Mouse (Mus musculus): Measurements from ENCODE around the gene Sell. TPM values are rescaled to one million over a fixed set of nuclear protein-coding genes. Genes with fewer than 3 reads are reported as not detected.

The Sell gene
- polyA plus RNA-seq, 1 experiment = 0.15 TPM

DNA sequence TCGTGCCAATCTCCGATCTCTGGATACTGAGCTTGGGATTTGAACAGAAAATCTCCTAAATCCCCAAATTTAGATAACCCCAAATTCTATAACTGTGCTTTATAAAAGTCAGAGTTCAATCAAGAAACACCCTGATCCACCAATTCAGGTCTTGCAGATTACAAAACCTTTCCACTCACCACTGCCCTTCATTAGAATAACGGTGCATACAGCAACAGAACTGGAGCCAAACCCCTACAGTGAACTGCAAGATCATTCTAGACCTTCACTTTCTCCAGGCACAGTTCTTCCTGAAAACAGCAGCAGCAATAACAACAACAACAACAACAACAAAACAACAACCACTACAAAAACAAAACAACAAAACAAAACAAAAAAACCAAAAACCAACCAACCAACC lies 25.0 kb downstream of the Sell start:
- Histone ChIP-seq H3K4me3 (ENCODE audit: insufficient read depth, low read length) (no peak overlapping the region), H3K4me1 (ENCODE audit: control insufficient read depth, insufficient read depth, low read length) (no peaks in the 10 kb centered on the region), H3K27ac (ENCODE audit: insufficient read depth, low read length) (no peak overlapping the region)
- no peak for TF ChIP-seq CTCF (IDR thresholded peaks at IDR 0.05; ENCODE audit: extremely low read depth, insufficient read depth, low read length)
- no peak for TF ChIP-seq POLR2A (IDR thresholded peaks at IDR 0.05; ENCODE audit: extremely low read depth, insufficient read depth, low read length)

DNA sequence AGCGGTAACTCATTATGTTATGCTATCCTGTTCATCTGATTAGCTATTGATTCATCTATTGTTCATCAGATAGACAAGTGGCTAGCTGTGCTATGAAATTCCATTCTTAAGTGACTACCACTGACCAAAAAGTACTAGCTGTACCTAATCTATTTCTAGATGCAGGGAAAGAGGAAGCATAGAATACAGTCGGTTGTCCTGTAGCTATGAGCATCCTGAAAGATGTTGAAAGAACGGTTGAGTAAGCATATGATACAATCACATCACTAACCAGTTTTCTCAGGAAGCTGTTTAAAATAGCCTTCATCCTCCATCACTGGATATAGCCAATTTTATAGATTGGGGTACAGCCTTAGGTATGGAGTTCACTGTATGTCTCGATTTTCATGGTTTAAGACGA lies 26.1 kb downstream of the Sell start:
- Histone ChIP-seq H3K4me1 (ENCODE audit: control insufficient read depth, insufficient read depth, low read length) (no peaks in the 10 kb centered on the region), H3K27ac (ENCODE audit: insufficient read depth, low read length) (no peak overlapping the region), H3K4me3 (ENCODE audit: insufficient read depth, low read length) (no peak overlapping the region)
- TF ChIP-seq POLR2A (IDR thresholded peaks at IDR 0.05; ENCODE audit: extremely low read depth, insufficient read depth, low read length) (no peak), CTCF (IDR thresholded peaks at IDR 0.05; ENCODE audit: extremely low read depth, insufficient read depth, low read length) (no peak)

DNA sequence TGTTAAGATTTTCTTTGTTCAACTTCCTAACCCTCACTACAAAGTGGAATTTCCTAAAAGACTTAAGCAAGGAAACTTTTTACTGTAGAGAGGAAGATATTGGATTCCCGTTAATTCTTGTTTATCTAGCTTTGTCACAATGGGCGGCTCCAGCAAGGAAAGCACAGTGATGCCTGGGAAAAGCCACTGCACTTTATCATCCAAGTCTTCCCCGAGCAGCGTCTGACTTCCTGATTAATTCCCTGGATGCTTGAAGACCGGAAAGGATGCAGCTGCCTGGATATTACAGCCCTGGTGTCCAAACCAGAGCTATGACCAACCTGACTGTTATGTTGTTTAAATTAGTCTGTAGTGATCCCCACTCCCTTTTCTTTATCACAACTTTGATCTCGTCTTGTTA lies 35.0 kb downstream of the Sell start:
- H3K27ac ChIP-seq (ENCODE audit: insufficient read depth, low read length) = no peak overlapping the region
- H3K4me3 ChIP-seq (ENCODE audit: insufficient read depth, low read length) = no peak overlapping the region
- TF ChIP-seq POLR2A (IDR thresholded peaks at IDR 0.05; ENCODE audit: extremely low read depth, insufficient read depth, low read length) (no peak), CTCF (IDR thresholded peaks at IDR 0.05; ENCODE audit: extremely low read depth, insufficient read depth, low read length) (no peak)
- no peaks in the 10 kb centered on the region for H3K4me1 ChIP-seq (ENCODE audit: control insufficient read depth, insufficient read depth, low read length)

DNA sequence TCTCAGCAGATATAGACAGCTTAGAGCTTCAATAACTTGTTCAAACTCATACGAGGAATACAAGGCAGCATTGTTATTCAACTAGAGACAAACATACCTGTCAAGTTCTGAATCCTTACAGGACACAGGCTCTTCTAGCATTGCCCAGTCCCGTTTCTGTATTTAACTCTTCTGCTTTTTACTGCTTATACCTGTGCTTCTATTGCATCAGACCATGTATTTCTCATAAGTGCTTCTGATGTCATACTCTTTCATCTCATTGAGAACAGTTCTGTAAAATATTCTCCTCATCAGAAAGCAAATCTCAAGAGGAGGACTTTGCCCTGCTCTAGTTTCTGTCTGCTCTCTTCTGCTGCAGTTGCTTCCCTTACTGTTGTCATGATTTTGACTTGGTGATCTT lies 36.1 kb downstream of the Sell start:
- H3K4me3 ChIP-seq (ENCODE audit: insufficient read depth, low read length) = no peak overlapping the region
- no peak overlapping the region for H3K27ac ChIP-seq (ENCODE audit: insufficient read depth, low read length)
- H3K4me1 ChIP-seq (ENCODE audit: control insufficient read depth, insufficient read depth, low read length) = no peaks in the 10 kb centered on the region
- TF ChIP-seq CTCF (IDR thresholded peaks at IDR 0.05; ENCODE audit: extremely low read depth, insufficient read depth, low read length) (no peak), POLR2A (IDR thresholded peaks at IDR 0.05; ENCODE audit: extremely low read depth, insufficient read depth, low read length) (no peak)

DNA sequence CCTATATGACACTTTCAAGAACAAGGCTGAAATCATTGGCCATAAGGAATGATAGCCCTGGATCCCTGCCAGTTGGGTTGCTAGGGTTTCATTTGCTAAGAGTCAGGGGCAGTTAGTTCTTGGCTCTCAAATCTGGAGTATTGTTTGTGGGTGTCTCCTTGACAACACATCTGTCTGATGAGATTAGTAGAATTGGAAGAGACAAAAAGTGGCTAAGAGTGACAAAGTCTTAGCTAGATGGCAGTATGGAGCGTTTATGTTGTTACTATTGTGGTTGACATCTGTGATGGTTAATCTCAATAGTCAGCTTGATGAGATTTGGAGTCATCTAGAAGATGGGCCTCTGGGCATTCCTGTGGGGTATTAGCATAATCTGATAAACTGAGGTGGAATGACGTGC lies 36.6 kb downstream of the Sell start:
- TF ChIP-seq CTCF (IDR thresholded peaks at IDR 0.05; ENCODE audit: extremely low read depth, insufficient read depth, low read length) (no peak), POLR2A (IDR thresholded peaks at IDR 0.05; ENCODE audit: extremely low read depth, insufficient read depth, low read length) (no peak)
- H3K4me3 ChIP-seq (ENCODE audit: insufficient read depth, low read length) = no peak overlapping the region
- H3K27ac ChIP-seq (ENCODE audit: insufficient read depth, low read length) = no peak overlapping the region
- no peaks in the 10 kb centered on the region for H3K4me1 ChIP-seq (ENCODE audit: control insufficient read depth, insufficient read depth, low read length)

DNA sequence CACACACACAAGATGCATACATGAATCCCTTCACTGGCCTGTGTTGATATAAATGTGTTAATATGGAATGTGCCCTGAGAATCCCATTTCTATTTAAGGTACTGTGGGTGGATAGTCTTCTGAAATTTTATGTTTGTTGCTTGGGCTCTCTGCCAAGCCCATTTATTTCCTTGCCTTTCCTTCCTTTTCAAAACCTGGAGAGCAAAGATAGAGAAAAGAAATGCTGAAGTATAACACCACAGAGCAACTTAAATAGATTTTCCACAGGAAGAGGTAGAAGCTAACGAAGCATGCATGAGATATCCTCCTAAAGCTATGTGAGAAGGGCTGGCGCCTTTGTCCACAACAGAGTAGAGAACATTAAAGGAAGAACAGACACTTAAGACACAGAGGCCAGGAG lies 48.0 kb downstream of the Sell start:
- H3K4me3 ChIP-seq (ENCODE audit: insufficient read depth, low read length) = no peak overlapping the region
- peaks cover 1% of the 10 kb centered on the region; the same call in 1 of the 2 replicates for H3K4me1 ChIP-seq (ENCODE audit: control insufficient read depth, insufficient read depth, low read length)
- TF ChIP-seq POLR2A (IDR thresholded peaks at IDR 0.05; ENCODE audit: extremely low read depth, insufficient read depth, low read length) (no peak), CTCF (IDR thresholded peaks at IDR 0.05; ENCODE audit: extremely low read depth, insufficient read depth, low read length) (no peak)
- H3K27ac ChIP-seq (ENCODE audit: insufficient read depth, low read length) = no peak overlapping the region

DNA sequence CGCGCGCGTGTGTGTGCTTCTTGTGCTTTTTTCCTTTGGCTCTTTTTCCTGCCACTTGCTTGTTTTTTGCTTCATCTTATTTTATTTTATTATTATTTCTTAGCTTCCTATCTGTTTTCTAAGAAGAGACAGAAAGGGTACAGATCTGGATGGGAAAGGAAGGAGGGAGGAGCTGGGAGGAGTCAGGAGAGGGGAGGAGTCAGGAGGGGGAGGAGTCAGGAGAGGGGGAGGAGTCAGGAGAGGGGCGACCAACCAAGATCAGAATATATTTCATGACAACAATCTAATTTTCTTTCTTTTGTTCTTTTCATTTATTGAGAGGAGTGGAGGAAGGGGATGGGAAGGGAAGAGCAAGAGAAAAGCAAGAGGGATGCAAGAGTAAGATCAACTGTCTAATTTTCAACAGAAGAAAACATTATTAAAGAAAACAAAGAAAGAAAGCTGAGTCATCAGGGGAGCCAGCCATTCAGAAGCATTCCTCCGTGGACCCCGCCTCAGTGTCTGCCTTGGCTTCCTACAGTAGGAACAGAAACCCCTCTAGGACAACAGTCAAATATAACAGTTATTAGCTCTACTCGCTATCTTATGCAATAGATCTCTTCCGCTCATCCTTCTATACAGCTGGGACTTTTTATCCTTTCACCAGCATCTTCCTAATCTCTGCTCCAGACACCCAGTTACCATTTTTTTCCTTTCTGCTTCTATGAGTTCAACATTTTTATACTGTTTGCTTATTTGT lies 49.0 kb downstream of the Sell start:
- no peak for TF ChIP-seq CTCF (IDR thresholded peaks at IDR 0.05; ENCODE audit: extremely low read depth, insufficient read depth, low read length)
- no peak for TF ChIP-seq POLR2A (IDR thresholded peaks at IDR 0.05; ENCODE audit: extremely low read depth, insufficient read depth, low read length)
- Histone ChIP-seq H3K27ac (ENCODE audit: insufficient read depth, low read length) (no peak overlapping the region), H3K4me1 (ENCODE audit: control insufficient read depth, insufficient read depth, low read length) (peaks cover 1% of the 10 kb centered on the region; the same call in 1 of the 2 replicates), H3K4me3 (ENCODE audit: insufficient read depth, low read length) (no peak overlapping the region)

DNA sequence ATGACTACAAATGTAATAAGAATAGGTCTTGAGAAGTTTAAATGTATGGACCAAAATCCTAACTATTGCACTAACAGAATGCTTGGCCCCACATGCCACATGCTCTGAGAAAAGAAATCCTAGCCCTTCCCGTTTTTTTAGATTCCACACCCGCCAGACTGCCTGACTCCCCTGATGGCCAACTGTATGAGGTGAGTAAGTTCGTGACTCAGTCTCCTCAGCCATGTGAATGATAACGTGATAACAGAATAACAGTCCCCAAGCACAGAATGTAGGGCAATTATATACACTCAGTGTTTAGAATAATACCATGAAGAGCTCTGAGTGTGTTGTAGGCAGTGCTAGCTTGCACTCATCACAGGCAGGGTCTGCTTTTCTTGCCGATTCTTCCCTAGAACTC lies 52.5 kb downstream of the Sell start:
- Histone ChIP-seq H3K4me3 (ENCODE audit: insufficient read depth, low read length) (no peak overlapping the region), H3K27ac (ENCODE audit: insufficient read depth, low read length) (no peak overlapping the region), H3K4me1 (ENCODE audit: control insufficient read depth, insufficient read depth, low read length) (peaks cover 1% of the 10 kb centered on the region; the same call in 1 of the 2 replicates)
- no peak for TF ChIP-seq CTCF (IDR thresholded peaks at IDR 0.05; ENCODE audit: extremely low read depth, insufficient read depth, low read length)
- no peak for TF ChIP-seq POLR2A (IDR thresholded peaks at IDR 0.05; ENCODE audit: extremely low read depth, insufficient read depth, low read length)

DNA sequence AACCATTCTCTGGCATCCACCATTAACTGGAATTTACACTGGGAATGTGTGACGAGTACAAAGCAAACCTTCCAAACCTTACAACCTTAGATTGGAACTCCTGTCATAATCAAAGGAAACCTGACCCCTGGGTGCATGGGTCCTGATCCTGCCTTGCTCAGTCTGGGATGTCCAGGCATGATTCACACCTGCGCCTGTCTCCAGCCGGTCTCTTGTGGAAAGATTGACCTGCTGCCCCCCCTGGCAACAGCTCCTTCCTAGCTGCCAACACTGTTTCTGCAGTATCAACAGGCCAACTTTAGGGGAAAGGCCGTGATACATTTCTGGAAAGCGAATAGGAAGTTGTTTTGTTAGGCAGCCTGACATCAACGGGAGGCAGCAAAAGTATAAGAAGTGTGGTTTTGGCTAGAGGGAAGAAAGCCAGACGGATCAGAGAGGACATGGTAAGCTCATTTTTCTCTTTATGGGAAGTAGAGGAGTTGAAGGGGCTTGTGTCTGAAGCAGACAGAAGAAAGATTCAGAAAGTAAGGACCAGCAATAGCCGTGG lies 53.2 kb downstream of the Sell start, which contains the start of gene Selp:
Gene Selp, plus strand, starts transcription at position 318 of the 547 bp plus-strand sequence.
- H3K27ac ChIP-seq (ENCODE audit: insufficient read depth, low read length) = no peak within 1 kb of the TSS
- TF ChIP-seq POLR2A (IDR thresholded peaks at IDR 0.05; ENCODE audit: extremely low read depth, insufficient read depth, low read length) (no peak), CTCF (IDR thresholded peaks at IDR 0.05; ENCODE audit: extremely low read depth, insufficient read depth, low read length) (no peak)
- no peak within 1 kb of the TSS for H3K4me3 ChIP-seq (ENCODE audit: insufficient read depth, low read length)

DNA sequence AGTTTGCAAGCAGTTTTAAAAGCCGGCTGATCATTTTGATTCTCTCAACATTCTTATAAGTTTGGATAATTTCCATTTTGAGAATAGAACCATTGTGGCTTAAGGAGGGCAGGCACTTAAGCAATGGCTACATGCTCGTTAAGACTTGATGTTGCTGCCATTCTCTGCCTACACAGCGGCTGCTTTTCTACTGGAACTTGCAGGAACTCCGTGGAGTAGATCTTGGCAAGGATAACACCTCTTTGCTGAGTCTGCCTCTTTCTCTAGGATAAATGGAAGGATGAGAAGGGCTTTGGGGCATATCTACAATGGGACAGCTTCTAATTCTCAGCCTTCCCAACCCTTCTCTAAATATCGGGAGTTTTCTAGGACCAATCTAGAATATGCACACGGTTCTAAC lies 53.9 kb downstream of the Sell start:
- Histone ChIP-seq H3K4me1 (ENCODE audit: control insufficient read depth, insufficient read depth, low read length) (no peaks in the 10 kb centered on the region; the same call in 1 of the 2 replicates), H3K4me3 (ENCODE audit: insufficient read depth, low read length) (no peak overlapping the region), H3K27ac (ENCODE audit: insufficient read depth, low read length) (no peak overlapping the region)
- TF ChIP-seq CTCF (IDR thresholded peaks at IDR 0.05; ENCODE audit: extremely low read depth, insufficient read depth, low read length) (no peak), POLR2A (IDR thresholded peaks at IDR 0.05; ENCODE audit: extremely low read depth, insufficient read depth, low read length) (no peak)

More for the DNA sequence above, 53.2 kb downstream of the Sell start, which contains the start of gene Selp:
- H3K4me1 ChIP-seq (ENCODE audit: control insufficient read depth, insufficient read depth, low read length) = no peaks in the 10 kb centered on the region; the same call in 1 of the 2 replicates

Measured in cortical plate, adult 2 months (tissue).